Mouse (Mus musculus): ENCODE data around the gene Cyp11a1.

DNA sequence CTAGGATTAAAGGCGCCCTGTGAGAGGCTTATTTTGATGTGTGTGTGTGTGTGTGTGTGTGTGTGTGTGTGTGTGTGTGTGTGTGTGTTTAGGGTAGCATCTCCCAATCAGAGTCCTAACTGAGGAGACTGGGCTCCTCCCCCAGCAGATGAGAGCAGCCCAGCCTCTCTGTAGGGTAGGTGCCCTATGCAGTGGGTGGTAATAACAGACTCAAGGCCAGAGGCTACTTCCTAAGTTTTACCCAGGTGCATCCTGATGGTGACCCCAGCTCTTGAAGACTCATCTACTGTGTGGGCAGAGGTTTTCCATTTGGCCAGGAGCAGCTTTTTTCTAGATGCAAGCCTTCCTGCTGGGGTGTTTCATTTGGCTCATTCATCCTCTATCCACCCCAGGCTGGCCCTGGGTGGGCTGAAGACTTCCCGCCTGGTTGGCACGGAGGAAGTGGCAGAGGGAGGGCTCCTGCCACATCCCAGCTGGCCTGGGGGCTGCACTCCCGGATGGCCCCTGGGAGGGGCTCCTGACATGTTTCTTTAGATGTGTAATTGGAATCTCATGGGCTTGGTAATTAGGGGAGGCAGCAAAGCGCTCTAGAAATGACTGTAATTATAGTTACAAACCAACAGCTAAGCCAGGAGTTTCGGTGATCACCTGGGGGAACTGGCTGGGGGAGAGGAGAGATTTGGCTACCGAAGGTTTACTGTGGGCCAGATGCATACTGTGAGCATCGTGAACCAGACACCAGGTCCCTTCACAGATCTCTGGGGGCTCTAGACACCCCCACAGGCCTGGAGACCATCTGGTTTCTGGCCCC is 13.2 kb upstream of the Cyp11a1 start:
- TF ChIP-seq POLR2A (IDR thresholded peaks at IDR 0.05; ENCODE audit: extremely low read depth, insufficient read depth, low read length) (no peak), CTCF (IDR thresholded peaks at IDR 0.05; ENCODE audit: extremely low read depth, insufficient read depth, low read length) (no peak)
